Mouse (Mus musculus) lung, embryonic 15.5 days (tissue): ENCODE measurements around the gene Faim2. TPM values are rescaled to one million over a fixed set of nuclear protein-coding genes. Genes with fewer than 3 reads are reported as not detected.

Source experiments
- ATAC-seq: fragments of 200-750 bp; cut with Nextera tagmentation; 2 replicates; pipeline ENCODE4 v1.8.0; 2017; ENCODE audit warnings: moderate number of reproducible peaks, borderline replicate concordance; ENCODE audit not compliant: low FRiP score, low TSS enrichment; ENCODE audit errors: extremely low read depth
- H3K27ac ChIP-seq: fragments of 300-500 bp; sonication (generic); 2 replicates; pipeline ENCODE4 v1.5.1; 2015; ENCODE audit warnings: moderate library complexity, mild to moderate bottlenecking, inconsistent platforms
- H3K27me3 ChIP-seq: fragments of 300-500 bp; sonication (generic); 2 replicates; pipeline ENCODE4 v1.6.1; 2015; ENCODE audit warnings: inconsistent platforms
- H3K36me3 ChIP-seq: fragments of 300-500 bp; sonication (generic); 2 replicates; pipeline ENCODE4 v1.6.1; 2015; ENCODE audit warnings: inconsistent platforms
- H3K4me1 ChIP-seq: fragments of 300-500 bp; sonication (generic); 2 replicates; pipeline ENCODE4 v1.6.1; 2015; ENCODE audit warnings: inconsistent platforms
- H3K4me2 ChIP-seq: fragments of 300-500 bp; sonication (generic); 2 replicates; pipeline ENCODE4 v1.6.1; 2015; ENCODE audit warnings: inconsistent platforms, mild to moderate bottlenecking, moderate library complexity
- H3K4me3 ChIP-seq: fragments of 300-500 bp; sonication (generic); 2 replicates; pipeline ENCODE4 v1.5.1; 2015; ENCODE audit warnings: mild to moderate bottlenecking, inconsistent platforms
- H3K9ac ChIP-seq: fragments of 300-500 bp; sonication (generic); 2 replicates; pipeline ENCODE4 v1.6.1; 2015; ENCODE audit warnings: inconsistent platforms
- H3K9me3 ChIP-seq: fragments of 300-500 bp; sonication (generic); 2 replicates; pipeline ENCODE4 v1.6.1; 2016; ENCODE audit warnings: inconsistent platforms
- WGBS: fragments of 180-500 bp; shearing (Covaris S2); methylation state at CpG from one replicate; pipeline ENCODE4 v1.1.7; 2015; 5-methylcytosine and 5-hydroxymethylcytosine counted together
- polyA plus RNA-seq: library from polyadenylated mRNA; unstranded; fragments of >200 nt; fragmentation: Nextera tagmentation; extraction: Ambion mirVana; gene quantifications from 2 replicates; pipeline ENCODE4 v1.2.1, GENCODE M21; 2015

The Faim2 gene
- polyA plus RNA-seq, 1 experiment from 2014 or later, result 1.4 TPM

GRCm38 (mm10) chr15:99505324-99506095 lies 22.5 kb downstream of the Faim2 start:
- peak; percentile 71 for ATAC-seq
- Histone ChIP-seq H3K27me3 (no peaks in the 10 kb centered on the region), H3K9me3 (no peaks in the 10 kb centered on the region), H3K4me2 (no peak overlapping the region), H3K9ac (no peak overlapping the region), H3K27ac (peak overlapping the region; percentile 47), H3K36me3 (no peaks in the 10 kb centered on the region), H3K4me1 (peaks cover 55% of the 10 kb centered on the region), H3K4me3 (no peak overlapping the region)
- WGBS, result 41% methylated on average over 15 of the region's 15 CpGs

GRCm38 (mm10) chr15:99503256-99503655 lies 24.7 kb downstream of the Faim2 start:
- WGBS, result 67% methylated on average over 5 of the region's 5 CpGs
- Histone ChIP-seq H3K4me1 (peaks cover 72% of the 10 kb centered on the region), H3K4me2 (no peak overlapping the region)

GRCm38 (mm10) chr15:99502311-99502831 lies 25.6 kb downstream of the Faim2 start:
- Histone ChIP-seq H3K4me1 (peaks cover 81% of the 10 kb centered on the region), H3K27ac (peak overlapping the region; percentile 41), H3K4me3 (no peak overlapping the region), H3K9ac (no peak overlapping the region), H3K36me3 (no peaks in the 10 kb centered on the region), H3K4me2 (no peak overlapping the region), H3K9me3 (no peaks in the 10 kb centered on the region), H3K27me3 (no peaks in the 10 kb centered on the region)
- ATAC-seq, result no peak
- 44% methylated on average over 12 of the region's 12 CpGs for WGBS

More at GRCm38 (mm10) chr15:99503256-99503655, 24.7 kb downstream of the Faim2 start:
- H3K9ac ChIP-seq, result no peak overlapping the region
- ATAC-seq, result no peak
- H3K27ac ChIP-seq, result no peak overlapping the region
- no peaks in the 10 kb centered on the region for H3K36me3 ChIP-seq
- H3K27me3 ChIP-seq, result no peaks in the 10 kb centered on the region
- H3K9me3 ChIP-seq, result no peaks in the 10 kb centered on the region
- H3K4me3 ChIP-seq, result no peak overlapping the region

DNA sequence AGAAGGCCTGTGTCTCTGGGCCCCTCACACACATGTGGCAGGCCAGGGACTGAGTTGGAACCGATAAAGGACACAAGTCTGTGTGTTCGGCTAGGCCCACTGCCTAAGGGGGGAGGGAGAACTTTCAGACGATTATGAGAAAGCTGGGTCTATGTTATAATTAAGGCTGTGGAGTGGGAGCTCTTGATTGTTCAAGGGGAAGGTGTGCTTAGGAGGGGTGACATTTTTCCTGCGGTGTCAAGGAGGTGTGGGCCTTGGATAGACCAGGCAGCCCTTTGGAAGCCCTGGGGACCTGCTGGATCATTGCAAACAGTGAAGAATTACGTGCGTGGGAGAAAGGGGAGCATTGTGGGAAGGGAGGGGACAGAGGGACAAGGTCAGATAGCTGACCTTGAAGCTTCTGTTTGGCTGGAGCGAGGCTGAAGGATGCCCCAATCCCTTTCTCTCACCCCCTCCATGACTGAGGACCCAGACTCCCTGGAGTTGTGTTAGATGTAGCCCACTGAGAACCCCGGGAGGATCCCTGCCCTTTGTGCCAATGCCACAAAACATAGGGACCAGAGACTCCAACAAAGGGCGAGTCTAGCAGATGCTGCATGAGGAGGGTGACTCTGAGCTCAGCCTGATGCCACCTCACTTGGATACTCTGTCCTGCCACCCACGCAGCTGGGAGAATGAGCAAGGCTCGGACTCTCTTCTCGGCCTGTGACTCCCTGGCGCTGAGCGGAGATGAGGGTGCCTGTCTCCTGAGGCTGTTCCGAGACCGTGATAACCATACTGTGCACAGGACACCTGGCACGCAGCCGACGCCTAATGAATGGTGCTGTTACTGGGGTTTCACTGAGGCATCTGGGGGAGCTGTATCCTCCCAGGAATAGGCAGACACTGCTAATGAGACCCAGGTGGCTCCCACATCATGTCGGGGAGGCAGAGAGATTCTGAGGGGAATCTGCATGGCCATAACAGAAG lies 26.4 kb downstream of the Faim2 start:
- Histone ChIP-seq H3K4me1 (peaks cover 82% of the 10 kb centered on the region), H3K9me3 (no peaks in the 10 kb centered on the region), H3K27ac (peak overlapping the region; percentile 41), H3K4me2 (no peak overlapping the region), H3K36me3 (no peaks in the 10 kb centered on the region), H3K4me3 (no peak overlapping the region), H3K27me3 (no peaks in the 10 kb centered on the region), H3K9ac (no peak overlapping the region)
- WGBS, result 69% methylated on average over 20 of the region's 20 CpGs
- ATAC-seq, result no peak

GRCm38 (mm10) chr15:99500320-99500719 lies 27.6 kb downstream of the Faim2 start:
- Histone ChIP-seq H3K4me2 (no peak overlapping the region), H3K9ac (no peak overlapping the region), H3K27me3 (no peaks in the 10 kb centered on the region), H3K4me3 (no peak overlapping the region), H3K4me1 (peaks cover 70% of the 10 kb centered on the region), H3K9me3 (no peaks in the 10 kb centered on the region), H3K36me3 (no peaks in the 10 kb centered on the region), H3K27ac (no peak overlapping the region)
- WGBS, result 9% methylated on average over 5 of the region's 5 CpGs
- no peak for ATAC-seq

GRCm38 (mm10) chr15:99499726-99500125 lies 28.2 kb downstream of the Faim2 start:
- H3K9ac ChIP-seq, result no peak overlapping the region
- H3K27me3 ChIP-seq, result no peaks in the 10 kb centered on the region
- no peak overlapping the region for H3K4me3 ChIP-seq
- no peak overlapping the region for H3K4me2 ChIP-seq
- ATAC-seq, result no peak
- H3K9me3 ChIP-seq, result no peaks in the 10 kb centered on the region
- no peaks in the 10 kb centered on the region for H3K36me3 ChIP-seq
- 39% methylated on average over 6 of the region's 6 CpGs for WGBS
- peaks cover 64% of the 10 kb centered on the region for H3K4me1 ChIP-seq
- H3K27ac ChIP-seq, result no peak overlapping the region

DNA sequence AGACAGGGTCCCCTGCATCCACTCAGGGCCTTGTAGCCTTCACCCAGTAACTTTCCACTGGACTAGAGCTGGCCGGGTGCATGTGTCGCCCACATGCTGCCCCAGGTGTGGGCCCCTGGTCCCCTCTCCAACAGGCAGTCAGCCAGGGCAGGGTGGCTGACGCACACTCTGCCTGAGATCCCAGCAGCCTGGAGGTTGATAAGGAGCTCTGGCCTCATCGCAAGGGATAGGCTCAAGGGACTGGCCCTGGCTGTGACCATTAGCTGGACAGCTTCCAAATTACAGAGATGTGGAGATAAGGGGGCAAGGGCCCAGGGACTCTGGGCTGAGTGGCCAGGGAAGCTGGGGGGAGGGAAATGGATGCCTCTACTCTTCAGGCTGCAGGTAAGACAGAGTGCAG lies 29.2 kb downstream of the Faim2 start:
- no peaks in the 10 kb centered on the region for H3K36me3 ChIP-seq
- peak overlapping the region; percentile 85 for H3K27ac ChIP-seq
- H3K4me3 ChIP-seq, result no peak overlapping the region
- no peaks in the 10 kb centered on the region for H3K9me3 ChIP-seq
- WGBS, result 30% methylated on average over 4 of the region's 4 CpGs
- H3K27me3 ChIP-seq, result no peaks in the 10 kb centered on the region
- no peak for ATAC-seq
- H3K9ac ChIP-seq, result no peak overlapping the region
- peak overlapping the region; percentile 9; the same call in 1 of the 2 replicates for H3K4me2 ChIP-seq
- H3K4me1 ChIP-seq, result peaks cover 56% of the 10 kb centered on the region

GRCm38 (mm10) chr15:99498356-99498755 lies 29.6 kb downstream of the Faim2 start:
- ATAC-seq, result no peak
- no peak overlapping the region for H3K9ac ChIP-seq
- 40% methylated on average over 4 of the region's 4 CpGs for WGBS
- H3K27ac ChIP-seq, result peak overlapping the region; percentile 85
- no peak overlapping the region for H3K4me3 ChIP-seq
- H3K27me3 ChIP-seq, result no peaks in the 10 kb centered on the region
- peaks cover 55% of the 10 kb centered on the region for H3K4me1 ChIP-seq
- no peaks in the 10 kb centered on the region for H3K36me3 ChIP-seq
- peak overlapping the region; percentile 16; the same call in 1 of the 2 replicates for H3K4me2 ChIP-seq
- H3K9me3 ChIP-seq, result no peaks in the 10 kb centered on the region

DNA sequence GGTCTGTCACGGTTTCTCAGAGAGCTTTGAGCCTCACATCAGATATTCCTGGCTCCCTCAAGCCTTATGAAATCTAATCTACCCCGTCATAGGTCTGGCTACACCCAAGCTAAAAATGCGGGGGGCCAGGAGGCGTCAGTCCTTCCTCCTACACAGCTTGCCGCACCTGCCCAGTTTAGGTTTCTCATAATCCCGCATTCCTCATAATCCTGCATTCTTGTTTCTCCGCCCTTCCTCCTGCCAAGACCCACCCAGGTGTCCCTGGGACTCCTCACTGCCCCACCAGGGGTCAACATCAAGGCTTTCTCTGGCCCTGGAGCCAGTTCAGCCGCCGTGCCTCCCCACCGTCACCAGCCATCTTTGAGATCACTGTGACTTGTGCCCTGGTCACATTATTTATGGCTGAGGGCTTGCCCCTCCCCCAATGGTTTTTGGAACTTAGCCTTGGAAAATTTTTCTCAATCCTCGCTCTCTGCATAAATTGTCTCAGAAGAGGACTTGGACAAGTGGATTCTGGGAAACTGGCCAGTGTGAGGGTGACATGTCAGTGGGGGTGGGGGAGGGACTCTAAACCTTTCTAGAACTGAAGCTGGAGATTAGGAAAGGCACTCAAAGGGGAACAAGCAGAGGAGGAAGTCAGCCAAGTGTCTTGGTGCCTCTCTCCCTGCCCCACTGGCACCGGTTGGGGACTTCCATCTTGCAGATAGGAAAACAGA lies 30.3 kb downstream of the Faim2 start:
- no peak overlapping the region for H3K9ac ChIP-seq
- ATAC-seq, result peak; percentile 51
- H3K36me3 ChIP-seq, result no peaks in the 10 kb centered on the region
- WGBS, result 31% methylated on average over 12 of the region's 12 CpGs
- H3K27ac ChIP-seq, result peak overlapping the region; percentile 85
- H3K27me3 ChIP-seq, result no peaks in the 10 kb centered on the region
- no peaks in the 10 kb centered on the region for H3K9me3 ChIP-seq
- peaks cover 53% of the 10 kb centered on the region for H3K4me1 ChIP-seq
- no peak overlapping the region for H3K4me3 ChIP-seq
- peak overlapping the region; percentile 38; the same call in 1 of the 2 replicates for H3K4me2 ChIP-seq

DNA sequence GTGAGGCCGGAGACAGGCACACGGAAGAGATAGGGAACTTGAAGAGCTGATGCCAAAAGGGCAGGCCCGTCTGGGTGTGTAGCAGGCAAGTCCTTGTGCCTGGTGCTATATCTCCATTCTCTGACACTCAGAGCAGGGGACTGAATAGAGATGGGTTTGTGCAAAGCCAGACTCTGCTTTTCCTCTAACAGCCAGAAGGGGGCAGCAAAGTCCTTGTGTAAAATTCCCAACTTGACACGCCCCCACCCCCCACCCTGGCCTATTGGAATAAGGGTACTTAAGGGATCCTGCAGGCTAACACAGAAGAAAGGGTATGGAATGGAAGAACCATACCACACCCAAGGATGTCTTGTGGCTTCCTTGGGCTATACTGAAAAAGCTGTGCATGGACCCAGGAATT lies 30.9 kb downstream of the Faim2 start:
- Histone ChIP-seq H3K9ac (no peak overlapping the region), H3K9me3 (no peaks in the 10 kb centered on the region), H3K36me3 (no peaks in the 10 kb centered on the region), H3K4me2 (peak overlapping the region; percentile 38; the same call in 1 of the 2 replicates), H3K4me3 (no peak overlapping the region), H3K27ac (peak overlapping the region; percentile 85), H3K4me1 (peaks cover 47% of the 10 kb centered on the region), H3K27me3 (peaks cover under 1% of the 10 kb centered on the region; the same call in 1 of the 2 replicates)
- ATAC-seq, result peak; percentile 27
- 10% methylated on average over 4 of the region's 4 CpGs for WGBS

- no peak for ATAC-seq
- WGBS, result 53% methylated on average over 6 of the region's 6 CpGs
- Histone ChIP-seq H3K4me1 (no peaks in the 10 kb centered on the region), H3K36me3 (no peaks in the 10 kb centered on the region), H3K27me3 (peaks cover 8% of the 10 kb centered on the region; the same call in 1 of the 2 replicates), H3K4me3 (no peak overlapping the region), H3K27ac (no peak overlapping the region), H3K9ac (no peak overlapping the region), H3K4me2 (no peak overlapping the region), H3K9me3 (no peaks in the 10 kb centered on the region)
Measured at GRCm38 (mm10) chr15:99484745-99485144, 43.2 kb downstream of the Faim2 start.
